Mouse (Mus musculus) liver, adult 2 months (tissue): ENCODE results near the gene Fbxo6. TPM values are rescaled to one million over a fixed set of nuclear protein-coding genes. Genes with fewer than 3 reads are reported as not detected.
"Not testable (repeated sequence)": the region's sequence is repeated elsewhere in the genome, so short reads cannot be mapped to it uniquely, and the experiment has no call there.

Source experiments
- DNase-seq: peaks from one replicate; pipeline ENCODE4 v3.0.0-alpha.2; 2011; ENCODE audit warnings: low read depth, low spot score; ENCODE audit errors: extremely low read depth
- H3K27ac ChIP-seq: fragments of 200-500 bp; replicated peaks from 2 replicates; pipeline ENCODE4 v1.5.1; 2012; ENCODE audit warnings: low read depth, mild to moderate bottlenecking, control low read depth, inconsistent platforms, low read length; ENCODE audit not compliant: insufficient read depth
- H3K27me3 ChIP-seq: fragments of 200-500 bp; 2 replicates; pipeline ENCODE4 v1.6.1; 2012; ENCODE audit warnings: mild to moderate bottlenecking, moderate library complexity, low read length, inconsistent platforms; ENCODE audit not compliant: control insufficient read depth, insufficient read depth
- H3K36me3 ChIP-seq: fragments of 200-500 bp; 2 replicates; pipeline ENCODE4 v1.6.1; 2012; ENCODE audit warnings: low read length, inconsistent platforms; ENCODE audit not compliant: control insufficient read depth, insufficient read depth
- H3K4me1 ChIP-seq: fragments of 200-500 bp; 2 replicates; pipeline ENCODE4 v1.6.1; 2011; ENCODE audit warnings: low read length; ENCODE audit not compliant: control insufficient read depth, insufficient read depth
- H3K4me3 ChIP-seq: fragments of 200-500 bp; 2 replicates; pipeline ENCODE4 v1.5.1; 2011; ENCODE audit warnings: low read depth, mild to moderate bottlenecking, control low read depth, low read length, moderate library complexity; ENCODE audit not compliant: insufficient read depth
- H3K79me2 ChIP-seq: fragments of 200-500 bp; 2 replicates; pipeline ENCODE4 v1.6.1; 2012; ENCODE audit warnings: inconsistent platforms, mild to moderate bottlenecking, low read length, moderate library complexity; ENCODE audit not compliant: control insufficient read depth, insufficient read depth
- H3K9ac ChIP-seq: fragments of 200-500 bp; 2 replicates; pipeline ENCODE4 v1.6.1; 2012; ENCODE audit warnings: low read depth, mild to moderate bottlenecking, control low read depth, inconsistent platforms, low read length
- CTCF ChIP-seq: fragments of 200-500 bp; IDR thresholded peaks from 2 replicates; pipeline ENCODE4 v1.5.1; 2011; ENCODE audit warnings: low read depth, low read length, control low read depth
- POLR2A ChIP-seq: fragments of 200-500 bp; IDR thresholded peaks from 2 replicates; pipeline ENCODE4 v1.6.1; 2011; ENCODE audit warnings: low read length, control low read depth; ENCODE audit not compliant: insufficient read depth; ENCODE audit errors: extremely low read depth
- WGBS: fragments of 180-500 bp; shearing (Covaris S2); methylation state at CpG from one replicate; pipeline ENCODE4 v1.1.7; 2018; 5-methylcytosine and 5-hydroxymethylcytosine counted together
- polyA plus RNA-seq: library from polyadenylated mRNA; depleted of rRNA; stranded (reverse); fragments of >200 nt; gene quantifications from 2 replicates; pipeline ENCODE4 v1.2.3, GENCODE M21; 2012
- total RNA-seq: library from RNA; depleted of rRNA; stranded (reverse); fragments of >200 nt; gene quantifications from 2 replicates; pipeline ENCODE4 v1.2.3, GENCODE M21; 2014

Gene Fbxo6
- total and polyA plus RNA-seq, 2 experiments, result 38.7 to 91.9 TPM

GRCm38 (mm10) chr4:148121362-148121761 lies 30.6 kb downstream of the Fbxo6 start:
- no peaks in the 10 kb centered on the region for H3K4me1 ChIP-seq
- H3K79me2 ChIP-seq, result no peaks in the 10 kb centered on the region
- H3K36me3 ChIP-seq, result no peaks in the 10 kb centered on the region
- H3K4me3 ChIP-seq, result no peak overlapping the region
- WGBS, result 55% methylated on average over 4 of the region's 4 CpGs
- no peak overlapping the region for H3K27ac ChIP-seq
- no peak overlapping the region for H3K9ac ChIP-seq
- no peak for TF ChIP-seq POLR2A
- DNase-seq, result no peak
- no peaks in the 10 kb centered on the region for H3K27me3 ChIP-seq

- Histone ChIP-seq H3K79me2 (no peaks in the 10 kb centered on the region), H3K4me3 (no peak overlapping the region), H3K27ac (no peak overlapping the region), H3K27me3 (no peaks in the 10 kb centered on the region), H3K9ac (no peak overlapping the region), H3K4me1 (no peaks in the 10 kb centered on the region), H3K36me3 (no peaks in the 10 kb centered on the region)
- no peak for DNase-seq
- 64% methylated on average over 9 of the region's 9 CpGs for WGBS
- TF ChIP-seq POLR2A (no peak), CTCF (no peak)
These were observed 31.4 kb downstream of the Fbxo6 start for GRCm38 (mm10) chr4:148120555-148120954.

GRCm38 (mm10) chr4:148119578-148119977 lies 32.4 kb downstream of the Fbxo6 start:
- H3K27ac ChIP-seq, H3K9ac ChIP-seq, H3K4me1 ChIP-seq, H3K79me2 ChIP-seq, H3K27me3 ChIP-seq, H3K36me3 ChIP-seq, H3K4me3 ChIP-seq: not testable (repeated sequence)
- peak; percentile 34 for DNase-seq
- 34% methylated on average over 9 of the region's 9 CpGs for WGBS

- no peak overlapping the region for H3K27ac ChIP-seq
- no peaks in the 10 kb centered on the region for H3K27me3 ChIP-seq
- no peaks in the 10 kb centered on the region for H3K36me3 ChIP-seq
- no peak overlapping the region for H3K4me3 ChIP-seq
- 78% methylated on average over 4 of the region's 4 CpGs for WGBS
- TF ChIP-seq CTCF (peak; percentile 17; the same call in 1 of the 2 replicates), POLR2A (no peak)
- H3K4me1 ChIP-seq, result no peaks in the 10 kb centered on the region
- H3K79me2 ChIP-seq, result no peaks in the 10 kb centered on the region
- H3K9ac ChIP-seq, result no peak overlapping the region
- DNase-seq, result no peak
These were observed 34.5 kb downstream of the Fbxo6 start for GRCm38 (mm10) chr4:148117392-148117791.

GRCm38 (mm10) chr4:148116657-148117056 lies 35.3 kb downstream of the Fbxo6 start:
- Histone ChIP-seq H3K27ac (no peak overlapping the region), H3K79me2 (no peaks in the 10 kb centered on the region), H3K9ac (no peak overlapping the region), H3K36me3 (no peaks in the 10 kb centered on the region), H3K4me3 (no peak overlapping the region), H3K27me3 (no peaks in the 10 kb centered on the region), H3K4me1 (no peaks in the 10 kb centered on the region)
- no peak for DNase-seq
- TF ChIP-seq CTCF (0 out of 2 replicates have a peak, but pooled peaks have one; percentile 11), POLR2A (no peak)
- 77% methylated on average over 4 of the region's 4 CpGs for WGBS

DNA sequence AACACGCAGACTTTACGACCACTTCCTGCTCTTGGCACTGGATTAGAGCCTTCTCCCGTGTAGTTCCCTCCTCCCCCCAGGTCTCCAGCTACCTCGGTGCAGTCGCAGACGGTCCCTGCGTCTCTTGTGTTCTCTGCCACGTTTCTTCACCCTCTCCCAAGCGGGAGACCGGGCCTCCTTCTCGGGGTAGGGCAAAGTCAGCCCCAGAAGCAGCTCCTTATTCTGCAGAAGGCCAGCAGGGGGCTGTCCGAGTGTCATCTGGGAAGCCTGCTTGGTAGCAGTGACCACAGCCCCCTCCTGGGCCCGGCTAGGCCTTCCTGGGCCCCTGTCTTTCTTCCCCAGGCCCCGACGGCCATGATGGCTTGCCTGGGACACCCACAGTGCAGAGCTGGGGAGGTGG lies 36.5 kb downstream of the Fbxo6 start:
- no peak for TF ChIP-seq POLR2A
- peak; percentile 68 for TF ChIP-seq CTCF
- Histone ChIP-seq H3K4me3 (no peak overlapping the region), H3K27ac (no peak overlapping the region), H3K79me2 (no peaks in the 10 kb centered on the region), H3K36me3 (no peaks in the 10 kb centered on the region), H3K27me3 (no peaks in the 10 kb centered on the region), H3K9ac (no peak overlapping the region), H3K4me1 (no peaks in the 10 kb centered on the region)
- 7% methylated on average over 15 of the region's 15 CpGs for WGBS
- DNase-seq, result peak; percentile 4
